Mouse (Mus musculus): ENCODE results near the gene A2ml1.

DNA sequence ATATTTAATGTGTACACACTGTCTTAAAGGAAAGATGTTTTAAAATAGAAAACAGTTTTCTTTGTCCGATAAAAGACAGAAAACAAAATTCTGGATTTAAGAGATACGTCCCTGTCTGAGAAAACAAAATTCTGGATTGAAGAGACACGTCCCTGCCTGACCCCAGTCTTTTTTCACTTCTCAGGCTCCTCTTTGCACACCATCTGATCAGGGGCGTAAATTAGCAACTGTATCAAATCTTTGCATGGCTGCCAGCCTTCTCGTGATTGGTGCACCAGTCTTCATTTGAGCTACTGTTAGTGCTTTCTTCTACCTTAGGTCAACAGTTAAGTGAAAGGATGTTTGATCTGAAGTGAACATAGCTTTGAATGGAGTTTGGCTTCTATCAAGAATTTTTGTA lies 76.7 kb downstream of the A2ml1 start:
- no peak for TF ChIP-seq CTCF (IDR thresholded peaks at IDR 0.05)
- TF ChIP-seq EP300 (IDR thresholded peaks at IDR 0.05) = no peak
